Mouse (Mus musculus) midbrain, embryonic 16.5 days (tissue): ENCODE measurements around the gene Mgst2. TPM values are rescaled to one million over a fixed set of nuclear protein-coding genes. Genes with fewer than 3 reads are reported as not detected.
A peak's percentile ranks its signal among the peaks of the same experiment; 100 is the strongest.

ENCODE experiments used
- ATAC-seq: fragments of 200-750 bp; cut with Nextera tagmentation; 2 replicates; pipeline ENCODE4 v1.8.0; 2017; ENCODE audit warnings: moderate TSS enrichment
- H3K27ac ChIP-seq: fragments of 300-500 bp; sonication (generic); 2 replicates; pipeline ENCODE4 v1.5.1; 2014; ENCODE audit warnings: mild to moderate bottlenecking, low read length, mixed read lengths
- H3K27me3 ChIP-seq: fragments of 300-500 bp; sonication (generic); 2 replicates; pipeline ENCODE4 v1.6.1; 2014; ENCODE audit warnings: low read depth, low read length, mixed read lengths; ENCODE audit not compliant: control insufficient read depth, insufficient read depth
- H3K36me3 ChIP-seq: fragments of 300-500 bp; sonication (generic); 2 replicates; pipeline ENCODE4 v1.6.1; 2014; ENCODE audit warnings: mild to moderate bottlenecking, low read length, moderate library complexity, mixed read lengths; ENCODE audit not compliant: control insufficient read depth, insufficient read depth
- H3K4me1 ChIP-seq: fragments of 300-500 bp; sonication (generic); 2 replicates; pipeline ENCODE4 v1.6.1; 2014; ENCODE audit warnings: mild to moderate bottlenecking, low read length, mixed read lengths; ENCODE audit not compliant: control insufficient read depth, insufficient read depth
- H3K4me2 ChIP-seq: fragments of 300-500 bp; sonication (generic); 2 replicates; pipeline ENCODE4 v1.6.1; 2014; ENCODE audit warnings: mild to moderate bottlenecking, low read length, mixed read lengths
- H3K4me3 ChIP-seq: fragments of 300-500 bp; sonication (generic); 2 replicates; pipeline ENCODE4 v1.5.1; 2014; ENCODE audit warnings: low read depth, mild to moderate bottlenecking, low read length, moderate library complexity, mixed read lengths
- H3K9ac ChIP-seq: fragments of 300-500 bp; sonication (generic); 2 replicates; pipeline ENCODE4 v1.6.1; 2014; ENCODE audit warnings: low read depth, low read length, mixed read lengths
- H3K9me3 ChIP-seq: fragments of 300-500 bp; sonication (generic); replicated peaks from 2 replicates; pipeline ENCODE4 v1.6.1; 2014; ENCODE audit warnings: mild to moderate bottlenecking, low read length, mixed read lengths; ENCODE audit not compliant: control insufficient read depth, poor library complexity, severe bottlenecking
- WGBS: fragments of 180-500 bp; shearing (Covaris S2); extraction: QIAGEN DNeasy Blood & Tissue Kit; methylation state at CpG from one replicate; pipeline ENCODE4 v1.1.7; 2014; 5-methylcytosine and 5-hydroxymethylcytosine counted together
- polyA plus RNA-seq: library from polyadenylated mRNA; unstranded; fragments of >200 nt; fragmentation: Nextera tagmentation; extraction: Ambion mirVana; gene quantifications from 2 replicates; pipeline ENCODE4 v1.2.1, GENCODE M21; 2015

Mgst2 gene
- polyA plus RNA-seq, 1 experiment from 2014 or later: 0.94 TPM

DNA sequence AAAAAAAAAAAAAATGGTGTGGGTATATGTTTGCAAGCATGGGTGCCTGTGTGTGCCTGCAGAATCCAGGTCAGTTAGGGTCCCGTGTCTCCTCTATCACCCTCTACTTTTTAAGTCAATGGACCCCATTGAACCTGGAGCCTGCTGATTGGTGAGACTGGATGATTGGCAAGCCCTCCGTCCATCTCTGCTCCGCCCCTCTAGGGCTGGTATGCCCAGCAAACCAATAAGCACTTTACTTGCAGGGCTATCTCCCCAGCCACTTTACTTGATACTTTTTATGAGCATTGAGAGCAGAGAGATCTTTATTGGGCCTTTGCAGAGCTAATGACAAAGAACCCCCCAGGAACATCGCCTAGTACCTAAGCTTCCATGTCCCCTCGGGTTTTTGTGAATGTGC lies 54.3 kb downstream of the Mgst2 start:
- H3K4me1 ChIP-seq: peaks cover 5% of the 10 kb centered on the region; the same call in 1 of the 2 replicates
- no peak for ATAC-seq
- no peak overlapping the region for H3K4me2 ChIP-seq
- no peak overlapping the region for H3K9ac ChIP-seq
- H3K27me3 ChIP-seq: no peaks in the 10 kb centered on the region
- H3K4me3 ChIP-seq: no peak overlapping the region
- 77% methylated on average over 5 of the region's 5 CpGs for WGBS
- H3K36me3 ChIP-seq: no peaks in the 10 kb centered on the region
- no peak overlapping the region for H3K27ac ChIP-seq
- H3K9me3 ChIP-seq: no peaks in the 10 kb centered on the region

DNA sequence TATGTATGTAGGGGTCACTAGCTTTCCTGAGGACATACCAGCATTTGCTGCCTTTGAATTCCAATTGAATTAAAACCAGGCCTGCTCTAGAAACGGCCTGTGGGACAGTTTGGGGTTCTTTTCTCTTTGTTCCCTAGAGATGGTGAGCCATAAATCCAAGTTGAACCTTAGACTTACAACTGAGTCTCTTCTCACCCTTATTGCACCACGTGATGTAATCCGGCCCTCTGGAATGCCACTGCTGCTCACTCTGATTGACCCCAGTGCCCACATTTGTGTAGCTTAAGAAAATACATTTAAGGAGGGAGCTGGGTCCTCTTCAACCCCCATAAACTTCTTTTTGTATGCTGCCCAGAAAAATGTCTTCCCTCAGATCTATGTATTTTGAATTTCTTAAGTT lies 57.3 kb downstream of the Mgst2 start:
- ATAC-seq: no peak
- WGBS: 71% methylated on average over 3 of the region's 3 CpGs
- no peak overlapping the region for H3K4me3 ChIP-seq

DNA sequence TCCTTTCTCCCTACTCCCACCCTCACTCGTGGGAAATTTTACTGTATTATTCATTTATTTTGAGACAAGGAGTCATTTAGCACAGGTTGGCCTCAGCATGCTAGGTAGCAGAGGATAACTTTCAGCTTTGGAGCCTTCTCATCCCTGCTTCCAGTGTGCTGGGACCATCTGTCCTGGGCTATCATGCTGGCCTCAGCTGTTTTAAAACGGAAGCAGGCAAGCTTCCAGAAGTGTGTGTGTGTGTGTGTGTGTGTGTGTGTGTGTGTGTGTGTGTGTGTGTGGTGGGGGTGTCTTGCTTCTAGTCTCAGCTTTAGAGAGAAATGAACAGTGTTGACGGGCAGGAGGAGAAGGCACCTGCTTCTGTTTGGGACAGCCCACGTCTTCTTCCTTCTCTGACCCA lies 57.7 kb downstream of the Mgst2 start:
- no peak for ATAC-seq
- no peak overlapping the region for H3K9ac ChIP-seq
- no peak overlapping the region for H3K4me2 ChIP-seq
- no peaks in the 10 kb centered on the region for H3K36me3 ChIP-seq
- no peak overlapping the region for H3K27ac ChIP-seq
- H3K27me3 ChIP-seq: no peaks in the 10 kb centered on the region
- peaks cover 5% of the 10 kb centered on the region; the same call in 1 of the 2 replicates for H3K4me1 ChIP-seq
- H3K9me3 ChIP-seq: no peaks in the 10 kb centered on the region
- H3K4me3 ChIP-seq: no peak overlapping the region
- WGBS: 80% methylated on average over 4 of the region's 4 CpGs

More for the DNA sequence above, 57.3 kb downstream of the Mgst2 start:
- no peak overlapping the region for H3K9ac ChIP-seq
- H3K27ac ChIP-seq: no peak overlapping the region
- no peaks in the 10 kb centered on the region for H3K9me3 ChIP-seq
- H3K4me2 ChIP-seq: no peak overlapping the region
- H3K4me1 ChIP-seq: peaks cover 5% of the 10 kb centered on the region; the same call in 1 of the 2 replicates
- H3K27me3 ChIP-seq: no peaks in the 10 kb centered on the region
- no peaks in the 10 kb centered on the region for H3K36me3 ChIP-seq

DNA sequence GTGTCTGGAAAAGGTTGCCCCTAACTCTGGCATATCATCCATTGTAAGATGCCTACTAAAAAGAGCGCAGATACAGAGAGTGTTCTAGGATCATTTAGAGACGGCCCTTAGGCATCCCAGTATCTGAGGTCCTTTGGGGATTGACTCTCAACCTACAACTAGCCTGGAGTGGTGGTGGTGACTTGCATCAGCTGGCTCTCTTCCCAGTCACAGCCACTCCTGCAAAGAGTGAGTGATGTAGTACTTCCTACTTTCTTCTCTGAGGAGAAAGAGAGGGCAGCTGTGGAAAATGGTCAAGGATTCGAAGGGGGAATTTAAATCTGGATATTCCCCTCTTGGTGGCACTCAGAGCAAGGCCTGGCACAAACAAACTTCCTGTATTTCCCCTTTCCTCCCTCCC lies 59.2 kb downstream of the Mgst2 start:
- Histone ChIP-seq H3K9ac (no peak overlapping the region), H3K27me3 (no peaks in the 10 kb centered on the region), H3K36me3 (no peaks in the 10 kb centered on the region), H3K4me3 (no peak overlapping the region), H3K4me1 (0 out of 2 replicates have a peak, but pooled peaks cover 2% of the 10 kb centered on the region), H3K27ac (no peak overlapping the region), H3K4me2 (no peak overlapping the region), H3K9me3 (no peaks in the 10 kb centered on the region)
- no peak for ATAC-seq
- 88% methylated on average over 3 of the region's 3 CpGs for WGBS

DNA sequence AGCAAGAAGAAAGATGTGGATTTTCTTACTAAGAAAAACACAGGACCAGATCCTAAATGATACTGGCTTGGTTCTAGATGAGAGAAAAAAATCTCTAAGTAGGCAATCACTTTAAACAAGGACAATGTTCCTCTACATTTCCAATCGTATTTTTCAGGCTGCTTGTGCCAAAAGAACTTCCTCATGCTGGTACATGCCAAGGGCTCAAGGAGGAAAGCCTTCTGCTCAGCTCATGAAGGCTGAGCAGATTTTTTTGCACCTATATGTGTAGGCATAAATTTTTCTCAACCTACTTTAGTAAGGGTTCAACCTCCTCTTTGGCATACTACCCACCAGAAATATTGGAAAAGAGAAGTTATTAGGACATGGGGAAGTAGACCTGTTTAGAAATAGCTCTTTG lies 59.8 kb downstream of the Mgst2 start:
- no peak overlapping the region for H3K27ac ChIP-seq
- no peak overlapping the region for H3K4me3 ChIP-seq
- H3K9me3 ChIP-seq: no peaks in the 10 kb centered on the region
- no peaks in the 10 kb centered on the region for H3K4me1 ChIP-seq
- no peaks in the 10 kb centered on the region for H3K36me3 ChIP-seq
- H3K4me2 ChIP-seq: no peak overlapping the region
- 74% methylated on average over 1 of the region's 1 CpGs for WGBS
- no peak for ATAC-seq
- H3K9ac ChIP-seq: no peak overlapping the region
- no peaks in the 10 kb centered on the region for H3K27me3 ChIP-seq

DNA sequence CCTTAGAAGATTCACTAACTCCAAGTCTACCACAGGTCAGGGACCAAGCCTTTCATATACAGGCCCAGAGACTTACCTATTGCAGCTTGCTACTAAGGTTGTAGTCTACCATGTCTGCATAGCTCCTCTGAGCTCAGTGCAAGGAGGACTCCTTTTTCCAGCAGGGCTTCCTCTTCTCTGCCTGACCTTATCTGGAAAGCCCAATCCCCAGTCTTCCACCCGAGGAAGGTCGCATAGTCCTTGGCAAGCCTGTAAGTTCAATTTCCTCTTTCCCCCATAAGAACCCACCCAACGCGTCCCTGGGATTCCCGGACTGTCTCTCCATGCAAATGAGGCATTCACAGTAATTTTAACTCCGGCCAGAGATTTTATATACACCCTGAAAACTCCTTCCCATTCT lies 66.1 kb downstream of the Mgst2 start:
- Histone ChIP-seq H3K4me2 (no peak overlapping the region), H3K27me3 (no peaks in the 10 kb centered on the region), H3K27ac (no peak overlapping the region), H3K9me3 (no peaks in the 10 kb centered on the region), H3K36me3 (no peaks in the 10 kb centered on the region), H3K4me3 (no peak overlapping the region), H3K9ac (no peak overlapping the region), H3K4me1 (peaks cover 19% of the 10 kb centered on the region)
- no peak for ATAC-seq
- 89% methylated on average over 6 of the region's 6 CpGs for WGBS

DNA sequence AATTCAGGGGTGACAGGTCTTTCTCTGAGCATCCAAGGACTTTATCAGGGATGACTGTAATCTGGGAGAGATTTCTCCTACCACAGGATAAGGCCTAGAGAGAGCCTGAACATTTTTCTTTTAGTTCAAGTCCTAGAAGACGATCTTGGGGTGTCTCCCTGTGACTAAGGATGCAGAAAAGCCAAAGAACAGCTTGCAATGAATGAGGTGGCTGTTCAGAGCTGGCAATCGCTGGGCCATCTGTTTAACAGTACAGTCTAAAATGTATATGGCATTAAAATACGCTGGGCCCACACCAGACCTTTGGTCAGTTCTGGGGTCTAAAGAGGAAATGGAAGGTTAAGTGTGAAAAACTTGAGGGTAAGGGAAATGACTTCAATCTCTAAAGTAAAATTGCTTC lies 67.3 kb downstream of the Mgst2 start:
- Histone ChIP-seq H3K4me2 (no peak overlapping the region), H3K27me3 (no peaks in the 10 kb centered on the region), H3K36me3 (no peaks in the 10 kb centered on the region), H3K27ac (no peak overlapping the region), H3K9ac (no peak overlapping the region), H3K4me3 (no peak overlapping the region), H3K9me3 (no peaks in the 10 kb centered on the region), H3K4me1 (peaks cover 26% of the 10 kb centered on the region)
- WGBS: 77% methylated on average over 3 of the region's 3 CpGs
- no peak for ATAC-seq

DNA sequence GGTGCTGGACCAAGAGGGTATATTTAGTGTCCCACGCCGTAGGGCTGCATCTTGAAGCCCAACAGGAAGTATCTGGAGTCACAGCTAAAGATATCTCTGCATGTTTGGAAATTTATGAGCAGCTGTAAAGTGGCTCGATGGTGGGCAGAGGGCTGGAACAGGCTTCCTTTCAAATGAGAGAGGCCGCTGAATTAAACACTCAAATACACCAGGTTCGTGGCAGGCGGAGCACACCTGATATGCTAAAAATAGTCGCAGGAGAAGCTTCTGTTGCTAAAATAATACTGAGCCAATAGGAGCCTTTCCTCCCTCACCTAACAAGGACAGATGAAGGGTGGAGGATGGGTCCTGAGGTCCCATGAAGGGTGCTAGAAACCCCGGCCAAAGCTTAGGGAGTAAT lies 67.8 kb downstream of the Mgst2 start:
- Histone ChIP-seq H3K9me3 (no peaks in the 10 kb centered on the region), H3K27me3 (no peaks in the 10 kb centered on the region), H3K4me1 (peaks cover 27% of the 10 kb centered on the region), H3K9ac (0 out of 2 replicates have a peak overlapping the region, but pooled peaks have one; percentile 30), H3K36me3 (no peaks in the 10 kb centered on the region), H3K27ac (peak overlapping the region; percentile 10), H3K4me2 (no peak overlapping the region), H3K4me3 (no peak overlapping the region)
- no peak for ATAC-seq
- 74% methylated on average over 8 of the region's 8 CpGs for WGBS

DNA sequence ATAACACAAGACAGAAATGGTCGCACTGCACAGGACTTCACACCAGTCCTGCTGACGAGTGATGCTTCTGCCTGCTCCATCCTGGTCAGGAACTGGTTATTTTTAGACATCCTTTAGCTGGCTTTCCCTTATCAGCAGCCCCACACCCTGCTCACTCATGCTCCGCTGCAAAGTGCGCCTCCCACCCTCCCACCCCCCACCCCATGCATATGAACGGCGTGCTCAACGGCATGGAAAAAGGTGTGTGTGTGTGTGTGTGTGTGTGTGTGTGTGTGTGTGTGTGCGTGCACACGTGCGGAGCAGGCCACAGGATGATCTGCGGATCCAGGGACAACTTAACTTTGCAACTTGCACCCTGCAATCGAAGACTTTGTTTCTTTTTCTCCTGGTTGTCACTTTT lies 68.3 kb downstream of the Mgst2 start:
- Histone ChIP-seq H3K4me3 (no peak overlapping the region), H3K27me3 (no peaks in the 10 kb centered on the region), H3K27ac (peak overlapping the region; percentile 10), H3K9ac (no peak overlapping the region), H3K9me3 (no peaks in the 10 kb centered on the region), H3K4me1 (peaks cover 27% of the 10 kb centered on the region), H3K36me3 (no peaks in the 10 kb centered on the region), H3K4me2 (no peak overlapping the region)
- WGBS: 70% methylated on average over 12 of the region's 12 CpGs
- 0 out of 2 replicates have a peak, but pooled peaks have one; percentile 57 for ATAC-seq
